Mouse (Mus musculus) ES-Bruce4 (cell line): ENCODE data around the gene Speer4f1. TPM values are rescaled to one million over a fixed set of nuclear protein-coding genes. Genes with fewer than 3 reads are reported as not detected.

Experiments
- H3K27ac ChIP-seq: 2 replicates; pipeline ENCODE4 v1.5.1; 2012; ENCODE audit warnings: low read length, inconsistent platforms; ENCODE audit not compliant: insufficient read depth
- H3K27me3 ChIP-seq: 2 replicates; pipeline ENCODE4 v1.6.1; 2012; ENCODE audit warnings: mild to moderate bottlenecking, low read length, inconsistent platforms; ENCODE audit not compliant: control insufficient read depth, poor library complexity, insufficient read depth, severe bottlenecking
- H3K36me3 ChIP-seq: 2 replicates; pipeline ENCODE4 v1.6.1; 2012; ENCODE audit warnings: inconsistent platforms, mild to moderate bottlenecking, low read length, moderate library complexity; ENCODE audit not compliant: control insufficient read depth, poor library complexity, insufficient read depth, severe bottlenecking
- H3K4me1 ChIP-seq: one replicate; pipeline ENCODE4 v1.8.1; 2011; ENCODE audit warnings: low read length; ENCODE audit not compliant: control insufficient read depth, insufficient read depth
- H3K4me3 ChIP-seq: 2 replicates; pipeline ENCODE4 v1.5.1; 2011; ENCODE audit warnings: low read depth, mild to moderate bottlenecking, low read length
- H3K9ac ChIP-seq: 2 replicates; pipeline ENCODE4 v1.6.1; 2012; ENCODE audit warnings: low read depth, mild to moderate bottlenecking, inconsistent platforms; ENCODE audit not compliant: poor library complexity, severe bottlenecking
- H3K9me3 ChIP-seq: replicated peaks from 2 replicates; pipeline ENCODE4 v1.6.1; 2012; ENCODE audit warnings: mild to moderate bottlenecking, low read length, inconsistent platforms; ENCODE audit not compliant: control insufficient read depth, poor library complexity, insufficient read depth, severe bottlenecking
- CTCF ChIP-seq: IDR thresholded peaks from one replicate; pipeline ENCODE4 v1.8.1; 2011; ENCODE audit warnings: low read depth, low read length
- EP300 ChIP-seq: IDR thresholded peaks from 2 replicates; pipeline ENCODE4 v1.6.1; 2011; ENCODE audit warnings: low read depth, low read length; ENCODE audit not compliant: insufficient read depth
- POLR2A ChIP-seq: IDR thresholded peaks from one replicate; pipeline ENCODE4 v1.8.1; 2011; ENCODE audit warnings: low read length; ENCODE audit not compliant: insufficient read depth
- polyA plus RNA-seq: library from polyadenylated mRNA; stranded (reverse); fragments of >200 nt; gene quantifications from 2 replicates; pipeline ENCODE4 v1.2.4, GENCODE M21; 2011; ENCODE audit warnings: low read depth; ENCODE audit not compliant: missing spikeins, insufficient read depth, insufficient read length

Speer4f1 gene
- polyA plus RNA-seq, 1 experiment, result not detected

DNA sequence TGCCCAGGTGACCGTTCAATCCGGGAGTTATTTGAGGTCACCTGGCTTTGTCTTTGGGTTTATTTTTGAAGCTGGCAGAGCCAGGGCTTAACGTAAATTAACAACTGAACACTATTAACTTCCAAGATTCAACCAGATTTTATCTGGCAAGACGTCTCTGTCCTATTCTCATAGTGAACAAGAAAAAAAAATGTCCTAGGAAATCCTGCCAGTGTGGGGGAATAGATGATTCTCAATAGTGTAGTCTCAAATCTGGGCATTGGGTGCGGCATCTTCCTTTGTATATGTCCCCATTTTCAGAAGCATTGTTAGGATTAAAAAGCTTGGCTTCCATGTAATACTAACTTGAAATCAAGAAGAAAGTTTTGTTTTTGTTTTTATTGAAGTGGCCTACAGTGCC is 20.8 kb downstream of the Speer4f1 start:
- Histone ChIP-seq H3K9ac (no peak overlapping the region), H3K4me1 (no peaks in the 10 kb centered on the region), H3K4me3 (no peak overlapping the region), H3K9me3 (no peaks in the 10 kb centered on the region), H3K36me3 (no peaks in the 10 kb centered on the region), H3K27me3 (no peaks in the 10 kb centered on the region), H3K27ac (no peak overlapping the region)
- TF ChIP-seq CTCF, result no peak
- TF ChIP-seq POLR2A, result no peak
- no peak for TF ChIP-seq EP300

DNA sequence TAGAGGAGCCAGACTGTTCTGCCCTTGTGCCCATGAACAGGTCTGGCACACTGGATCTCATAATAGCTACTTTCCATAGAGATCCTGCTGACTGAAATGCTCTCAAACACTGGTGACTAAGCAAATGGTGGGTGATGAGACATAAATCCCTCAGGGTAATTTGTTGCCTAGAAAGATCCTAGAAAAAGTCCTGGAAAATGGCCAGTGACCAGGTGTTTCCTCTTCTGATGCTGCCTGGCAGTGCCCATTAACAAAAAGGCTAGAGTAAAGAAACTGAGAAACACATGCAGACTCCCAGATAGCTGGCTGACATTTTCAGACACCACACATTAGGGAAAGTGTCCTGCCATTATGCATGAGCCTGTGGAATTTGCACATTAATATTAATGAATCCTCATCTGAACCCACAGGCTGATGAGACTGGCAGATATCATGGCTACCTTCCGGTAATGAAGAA is 24.0 kb downstream of the Speer4f1 start:
- Histone ChIP-seq H3K4me3 (no peak overlapping the region), H3K36me3 (no peaks in the 10 kb centered on the region), H3K9ac (no peak overlapping the region), H3K27me3 (no peaks in the 10 kb centered on the region), H3K4me1 (no peaks in the 10 kb centered on the region), H3K27ac (no peak overlapping the region), H3K9me3 (no peaks in the 10 kb centered on the region)
- TF ChIP-seq CTCF, result no peak
- TF ChIP-seq EP300, result no peak
- TF ChIP-seq POLR2A, result no peak

DNA sequence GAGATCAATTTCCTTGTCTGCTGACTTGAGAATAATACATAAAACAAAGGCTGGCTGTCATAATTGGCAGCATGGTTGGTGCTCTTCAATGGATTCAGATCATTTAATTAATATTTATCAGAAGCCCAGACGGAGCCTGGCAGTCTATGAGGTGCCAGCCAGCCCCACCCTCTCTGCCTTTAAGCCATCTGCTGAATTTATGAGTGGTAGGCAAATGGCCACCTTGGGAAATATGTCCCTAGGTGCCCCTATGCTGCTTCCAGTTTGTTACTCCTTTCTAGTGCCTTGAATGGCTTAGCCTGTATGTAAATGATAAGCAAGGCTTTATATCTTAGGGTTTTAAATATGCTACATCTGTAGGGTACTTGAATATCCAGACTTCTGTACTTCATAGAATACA is 25.0 kb downstream of the Speer4f1 start:
- Histone ChIP-seq H3K27me3 (no peaks in the 10 kb centered on the region), H3K27ac (no peak overlapping the region), H3K36me3 (no peaks in the 10 kb centered on the region), H3K4me3 (no peak overlapping the region), H3K9me3 (no peaks in the 10 kb centered on the region), H3K4me1 (no peaks in the 10 kb centered on the region), H3K9ac (no peak overlapping the region)
- TF ChIP-seq POLR2A, result no peak
- no peak for TF ChIP-seq CTCF
- TF ChIP-seq EP300, result no peak

- Histone ChIP-seq H3K27ac (no peak overlapping the region), H3K4me3 (no peak overlapping the region), H3K4me1 (no peaks in the 10 kb centered on the region), H3K9me3 (no peaks in the 10 kb centered on the region), H3K9ac (no peak overlapping the region), H3K36me3 (no peaks in the 10 kb centered on the region), H3K27me3 (no peaks in the 10 kb centered on the region)
- TF ChIP-seq POLR2A (no peak), EP300 (no peak), CTCF (no peak)
These were observed 29.6 kb downstream of the Speer4f1 start for GRCm38 (mm10) chr5:17505540-17505939.

GRCm38 (mm10) chr5:17508038-17508437 is 32.1 kb downstream of the Speer4f1 start:
- H3K4me3 ChIP-seq, result no peak overlapping the region
- TF ChIP-seq POLR2A, result no peak
- TF ChIP-seq EP300, result no peak
- no peak overlapping the region for H3K9ac ChIP-seq
- H3K9me3 ChIP-seq, result no peaks in the 10 kb centered on the region
- H3K27ac ChIP-seq, result no peak overlapping the region
- no peaks in the 10 kb centered on the region for H3K4me1 ChIP-seq
- no peaks in the 10 kb centered on the region for H3K36me3 ChIP-seq
- H3K27me3 ChIP-seq, result no peaks in the 10 kb centered on the region

Other genes starting within 250 kb of the Speer4f1 start
- gene Speer4f2, start 102.9 kb upstream of the Speer4f1 start, polyA plus RNA-seq, result not detected in 2 replicates
- 10.2 and 11.4 TPM in 2 replicates for gene Sema3c, start 98.2 kb downstream of the Speer4f1 start, polyA plus RNA-seq